Mouse (Mus musculus) midbrain, postnatal 0 days (tissue): ENCODE data around the gene Rps2. TPM values are rescaled to one million over a fixed set of nuclear protein-coding genes. Genes with fewer than 3 reads are reported as not detected.

Source experiments
- ATAC-seq: fragments of 200-750 bp; cut with Nextera tagmentation; 2 replicates; pipeline ENCODE4 v1.8.0; 2017; ENCODE audit warnings: moderate number of reproducible peaks, mild to moderate bottlenecking, moderate TSS enrichment, moderate library complexity; ENCODE audit not compliant: low FRiP score
- DNase-seq: peaks from one replicate; pipeline ENCODE4 v3.0.0-alpha.2; 2015; ENCODE audit warnings: low spot score
- H3K27ac ChIP-seq: fragments of 300-500 bp; sonication (generic); 2 replicates; pipeline ENCODE4 v1.5.1; 2014; ENCODE audit warnings: low read depth, mild to moderate bottlenecking, low read length, mixed read lengths
- H3K27me3 ChIP-seq: fragments of 300-500 bp; sonication (generic); 2 replicates; pipeline ENCODE4 v1.6.1; 2014; ENCODE audit warnings: low read length, control low read depth, mixed read lengths; ENCODE audit not compliant: insufficient read depth
- H3K36me3 ChIP-seq: fragments of 300-500 bp; sonication (generic); 2 replicates; pipeline ENCODE4 v1.6.1; 2014; ENCODE audit warnings: low read length, control low read depth, mixed read lengths; ENCODE audit not compliant: insufficient read depth
- H3K4me1 ChIP-seq: fragments of 300-500 bp; sonication (generic); 2 replicates; pipeline ENCODE4 v1.6.1; 2014; ENCODE audit warnings: mild to moderate bottlenecking, control low read depth, antibody characterized with exemption, low read length, mixed read lengths; ENCODE audit not compliant: insufficient read depth
- H3K4me2 ChIP-seq: fragments of 300-500 bp; sonication (generic); 2 replicates; pipeline ENCODE4 v1.6.1; 2014; ENCODE audit warnings: low read depth, mild to moderate bottlenecking, low read length, mixed read lengths; ENCODE audit not compliant: poor library complexity, severe bottlenecking
- H3K4me3 ChIP-seq: fragments of 300-500 bp; sonication (generic); 2 replicates; pipeline ENCODE4 v1.5.1; 2014; ENCODE audit warnings: low read depth, mild to moderate bottlenecking, low read length, moderate library complexity
- H3K9ac ChIP-seq: fragments of 300-500 bp; sonication (generic); replicated peaks from 2 replicates; pipeline ENCODE4 v1.6.1; 2014; ENCODE audit warnings: mild to moderate bottlenecking, low read length, moderate library complexity, mixed read lengths; ENCODE audit not compliant: poor library complexity, severe bottlenecking
- H3K9me3 ChIP-seq: fragments of 300-500 bp; sonication (generic); 2 replicates; pipeline ENCODE4 v1.6.1; 2016; ENCODE audit warnings: low read length, control low read depth
- CTCF ChIP-seq: IDR thresholded peaks from 2 replicates; pipeline ENCODE4 v1.5.1; 2016; ENCODE audit warnings: antibody characterized with exemption, mild to moderate bottlenecking
- WGBS: fragments of 180-500 bp; shearing (Covaris S2); extraction: QIAGEN DNeasy Blood & Tissue Kit; methylation state at CpG from one replicate; pipeline ENCODE4 v1.1.7; 2014; 5-methylcytosine and 5-hydroxymethylcytosine counted together
- polyA plus RNA-seq: library from polyadenylated mRNA; unstranded; fragments of >200 nt; fragmentation: Nextera tagmentation; extraction: Ambion mirVana; gene quantifications from 2 replicates; pipeline ENCODE4 v1.2.1, GENCODE M21; 2015
- total RNA-seq: library from RNA; depleted of rRNA; stranded (reverse); fragments of >200 nt; gene quantifications from 2 replicates; pipeline ENCODE4 v1.2.3, GENCODE M21; 2014; rRNA removed

Gene Rps2
- total and polyA plus RNA-seq, 2 experiments from 2014 or later, result 749 to 2,389 TPM

GRCm38 (mm10) chr17:24769146-24769545, 51.2 kb downstream of the Rps2 start:
- DNase-seq (no peak), ATAC-seq (no peak)
- no peaks in the 10 kb centered on the region for H3K4me1 ChIP-seq
- TF ChIP-seq CTCF, result no peak
- no peaks in the 10 kb centered on the region for H3K36me3 ChIP-seq
- no peak overlapping the region for H3K9ac ChIP-seq
- WGBS, result 45% methylated on average over 3 of the region's 3 CpGs
- H3K4me3 ChIP-seq, result no peak overlapping the region
- H3K9me3 ChIP-seq, result 0 out of 2 replicates have a peak, but pooled peaks cover 4% of the 10 kb centered on the region
- H3K27ac ChIP-seq, result no peak overlapping the region
- H3K4me2 ChIP-seq, result no peak overlapping the region
- no peaks in the 10 kb centered on the region for H3K27me3 ChIP-seq

Other genes with a start within 250 kb of the Rps2 start
Only the 30 nearest of the 33 such genes appear.
- 51.8 and 60.8 TPM in 2 replicates for gene Mlst8, start 239.0 kb upstream of the Rps2 start, total RNA-seq
- 28.4 and 29.5 TPM in 2 replicates for gene Mlst8, start 239.0 kb upstream of the Rps2 start, polyA plus RNA-seq
- gene Caskin1, start 229.5 kb upstream of the Rps2 start, total RNA-seq, result 151 and 153 TPM in 2 replicates
- 43.9 and 47.5 TPM in 2 replicates for gene Caskin1, start 229.5 kb upstream of the Rps2 start, polyA plus RNA-seq
- gene Traf7, start 190.2 kb upstream of the Rps2 start, total RNA-seq, result 175 and 179 TPM in 2 replicates
- 71.4 and 73.6 TPM in 2 replicates for gene Traf7, start 190.2 kb upstream of the Rps2 start, polyA plus RNA-seq
- 4.4 and 7.6 TPM in 2 replicates for gene Rab26, start 183.9 kb upstream of the Rps2 start, total RNA-seq
- 15.5 and 17.7 TPM in 2 replicates for gene Rab26, start 183.9 kb upstream of the Rps2 start, polyA plus RNA-seq
- 73.6 and 84.3 TPM in 2 replicates for gene Pkd1, start 168.3 kb upstream of the Rps2 start, total RNA-seq
- gene Pkd1, start 168.3 kb upstream of the Rps2 start, polyA plus RNA-seq, result 13.6 and 14.5 TPM in 2 replicates
- gene Tsc2, start 85.5 kb upstream of the Rps2 start, total RNA-seq, result 106 and 114 TPM in 2 replicates
- gene Tsc2, start 85.5 kb upstream of the Rps2 start, polyA plus RNA-seq, result 56.6 and 61.7 TPM in 2 replicates
- 4.5 and 6.2 TPM in 2 replicates for gene Nthl1, start 85.4 kb upstream of the Rps2 start, total RNA-seq
- gene Nthl1, start 85.4 kb upstream of the Rps2 start, polyA plus RNA-seq, result 6.0 and 7.2 TPM in 2 replicates
- 61.7 and 62.8 TPM in 2 replicates for gene Slc9a3r2, start 67.8 kb upstream of the Rps2 start, total RNA-seq
- 52.1 and 52.7 TPM in 2 replicates for gene Slc9a3r2, start 67.8 kb upstream of the Rps2 start, polyA plus RNA-seq
- gene Npw, start 59.7 kb upstream of the Rps2 start, total RNA-seq, result not detected in 2 replicates
- gene Npw, start 59.7 kb upstream of the Rps2 start, polyA plus RNA-seq, result 0.59 and 0.86 TPM in 2 replicates
- gene Zfp598, start 48.4 kb upstream of the Rps2 start, total RNA-seq, result 36.4 and 40.0 TPM in 2 replicates
- gene Zfp598, start 48.4 kb upstream of the Rps2 start, polyA plus RNA-seq, result 15.7 and 16.4 TPM in 2 replicates
- 330 and 376 TPM in 2 replicates for gene Syngr3, start 28.2 kb upstream of the Rps2 start, total RNA-seq
- 334 and 375 TPM in 2 replicates for gene Syngr3, start 28.2 kb upstream of the Rps2 start, polyA plus RNA-seq
- gene Gfer, start 22.0 kb upstream of the Rps2 start, total RNA-seq, result 28.0 and 44.3 TPM in 2 replicates
- gene Gfer, start 22.0 kb upstream of the Rps2 start, polyA plus RNA-seq, result 36.7 and 39.4 TPM in 2 replicates
- 7.2 and 11.1 TPM in 2 replicates for gene Noxo1, start 21.9 kb upstream of the Rps2 start, total RNA-seq
- 1.9 and 2.1 TPM in 2 replicates for gene Noxo1, start 21.9 kb upstream of the Rps2 start, polyA plus RNA-seq
- gene Tbl3, start 10.5 kb upstream of the Rps2 start, total RNA-seq, result 44.0 and 56.4 TPM in 2 replicates
- 38.2 and 46.7 TPM in 2 replicates for gene Tbl3, start 10.5 kb upstream of the Rps2 start, polyA plus RNA-seq
- gene Rnf151, start 53 bp upstream of the Rps2 start, total RNA-seq, result not detected in 2 replicates
- gene Rnf151, start 53 bp upstream of the Rps2 start, polyA plus RNA-seq, result not detected in 2 replicates
- gene Ndufb10, start 6.4 kb downstream of the Rps2 start, total RNA-seq, result 150 and 170 TPM in 2 replicates
- gene Ndufb10, start 6.4 kb downstream of the Rps2 start, polyA plus RNA-seq, result 344 and 349 TPM in 2 replicates
- not detected in 2 replicates for gene Rpl3l, start 9.7 kb downstream of the Rps2 start, total RNA-seq
- 0.21 and 0.37 TPM in 2 replicates for gene Rpl3l, start 9.7 kb downstream of the Rps2 start, polyA plus RNA-seq
- 9.6 and 14.1 TPM in 2 replicates for gene Msrb1, start 18.5 kb downstream of the Rps2 start, total RNA-seq
- 20.6 and 22.6 TPM in 2 replicates for gene Msrb1, start 18.5 kb downstream of the Rps2 start, polyA plus RNA-seq
- gene Hs3st6, start 34.9 kb downstream of the Rps2 start, total RNA-seq, result 0.49 TPM in 1 of 2 replicates, not detected in the other
- 0.22 and 0.50 TPM in 2 replicates for gene Hs3st6, start 34.9 kb downstream of the Rps2 start, polyA plus RNA-seq
- gene Meiob, start 86.2 kb downstream of the Rps2 start, total RNA-seq, result not detected in 2 replicates
- gene Meiob, start 86.2 kb downstream of the Rps2 start, polyA plus RNA-seq, result 0.12 TPM in 1 of 2 replicates, not detected in the other
- gene Hagh, start 122.0 kb downstream of the Rps2 start, total RNA-seq, result 73.6 and 119 TPM in 2 replicates
- gene Hagh, start 122.0 kb downstream of the Rps2 start, polyA plus RNA-seq, result 74.0 and 79.5 TPM in 2 replicates
- gene Fahd1, start 132.2 kb downstream of the Rps2 start, total RNA-seq, result 11.7 and 14.0 TPM in 2 replicates
- 18.2 and 20.8 TPM in 2 replicates for gene Fahd1, start 132.2 kb downstream of the Rps2 start, polyA plus RNA-seq
- 0.28 TPM in 1 of 2 replicates, not detected in the other for gene Igfals, start 147.9 kb downstream of the Rps2 start, total RNA-seq
- 0.31 TPM in 1 of 2 replicates, not detected in the other for gene Igfals, start 147.9 kb downstream of the Rps2 start, polyA plus RNA-seq
- 39.6 and 60.2 TPM in 2 replicates for gene Nubp2, start 168.2 kb downstream of the Rps2 start, total RNA-seq
- gene Nubp2, start 168.2 kb downstream of the Rps2 start, polyA plus RNA-seq, result 55.8 and 63.9 TPM in 2 replicates
- 87.5 and 105 TPM in 2 replicates for gene Spsb3, start 168.5 kb downstream of the Rps2 start, total RNA-seq
- 100 and 110 TPM in 2 replicates for gene Spsb3, start 168.5 kb downstream of the Rps2 start, polyA plus RNA-seq
- gene Eme2, start 177.0 kb downstream of the Rps2 start, total RNA-seq, result 29.7 and 31.7 TPM in 2 replicates
- 20.2 and 22.5 TPM in 2 replicates for gene Eme2, start 177.0 kb downstream of the Rps2 start, polyA plus RNA-seq
- gene Mrps34, start 177.0 kb downstream of the Rps2 start, total RNA-seq, result 43.8 and 46.1 TPM in 2 replicates
- gene Mrps34, start 177.0 kb downstream of the Rps2 start, polyA plus RNA-seq, result 128 and 131 TPM in 2 replicates
- gene Nme3, start 178.4 kb downstream of the Rps2 start, total RNA-seq, result 54.4 and 65.3 TPM in 2 replicates
- 98.3 and 105 TPM in 2 replicates for gene Nme3, start 178.4 kb downstream of the Rps2 start, polyA plus RNA-seq
- 153 and 168 TPM in 2 replicates for gene Mapk8ip3, start 218.9 kb downstream of the Rps2 start, total RNA-seq
- 70.5 and 72.5 TPM in 2 replicates for gene Mapk8ip3, start 218.9 kb downstream of the Rps2 start, polyA plus RNA-seq
- gene Jpt2, start 242.6 kb downstream of the Rps2 start, total RNA-seq, result 60.7 and 61.0 TPM in 2 replicates
- gene Jpt2, start 242.6 kb downstream of the Rps2 start, polyA plus RNA-seq, result 64.5 and 66.7 TPM in 2 replicates